Mouse (Mus musculus) layer of hippocampus, adult 18-20 months (tissue): ENCODE data around the gene Gna12. TPM values are rescaled to one million over a fixed set of nuclear protein-coding genes. Genes with fewer than 3 reads are reported as not detected.

Experiments
- DNase-seq, 2 experiments: peaks; one replicate each; pipeline ENCODE4 v3.0.0; 2022; ENCODE audit warnings: low spot score in 2 of 2
- total RNA-seq, 2 experiments: library from RNA; stranded (reverse); gene quantifications; 2 replicates each; pipeline ENCODE4 v1.2.3; 2021

Gna12 gene
- total RNA-seq, 2 experiments from 2014 or later = 86.2 to 95.6 TPM

- no peak for DNase-seq
Measured at GRCm38 (mm10) chr5:140762540-140762939, 67.7 kb downstream of the Gna12 start.

DNA sequence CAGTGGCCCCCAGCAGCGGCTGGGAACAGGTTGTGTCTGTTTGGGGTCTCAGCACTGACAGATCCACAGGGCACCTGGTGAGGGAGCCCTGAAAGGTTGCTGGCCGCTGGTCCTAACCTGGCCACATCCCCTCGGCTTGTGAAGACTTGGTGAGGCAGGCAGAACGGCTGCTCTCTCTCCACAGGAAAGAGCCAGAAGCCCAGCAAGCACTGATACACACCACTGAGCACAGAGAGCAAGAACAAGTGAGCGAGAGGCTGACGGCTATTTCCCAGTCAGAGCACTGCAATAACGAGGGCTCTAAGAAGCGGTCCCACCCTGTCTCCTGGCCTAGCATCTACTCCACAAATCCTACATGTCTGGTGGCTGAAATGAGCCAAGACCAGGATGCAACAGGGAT lies 71.4 kb downstream of the Gna12 start:
- DNase-seq = no peak

DNA sequence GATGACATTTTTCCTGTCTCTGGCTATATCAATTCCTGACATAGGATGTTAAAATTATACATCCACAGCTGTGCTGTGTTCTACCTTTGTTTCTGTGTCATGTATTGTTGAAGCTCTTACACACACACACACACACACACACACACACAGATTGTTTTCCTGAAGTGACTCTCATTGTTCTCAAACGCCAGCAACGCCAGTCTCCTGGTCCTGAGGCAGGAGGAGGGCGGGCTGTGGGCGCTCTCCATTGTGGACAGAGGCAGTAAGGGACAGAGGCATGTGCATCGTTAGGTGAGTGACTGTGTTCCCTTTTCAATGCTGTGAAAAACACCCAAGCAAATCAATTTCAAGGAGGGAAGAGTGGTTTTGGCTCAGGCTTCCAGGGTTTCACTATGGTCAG lies 77.0 kb downstream of the Gna12 start:
- no peak for DNase-seq

- no peak for DNase-seq
Measured at GRCm38 (mm10) chr5:140752639-140753038, 77.6 kb downstream of the Gna12 start.

- DNase-seq = no peak
Measured at GRCm38 (mm10) chr5:140752041-140752440, 78.2 kb downstream of the Gna12 start.

DNA sequence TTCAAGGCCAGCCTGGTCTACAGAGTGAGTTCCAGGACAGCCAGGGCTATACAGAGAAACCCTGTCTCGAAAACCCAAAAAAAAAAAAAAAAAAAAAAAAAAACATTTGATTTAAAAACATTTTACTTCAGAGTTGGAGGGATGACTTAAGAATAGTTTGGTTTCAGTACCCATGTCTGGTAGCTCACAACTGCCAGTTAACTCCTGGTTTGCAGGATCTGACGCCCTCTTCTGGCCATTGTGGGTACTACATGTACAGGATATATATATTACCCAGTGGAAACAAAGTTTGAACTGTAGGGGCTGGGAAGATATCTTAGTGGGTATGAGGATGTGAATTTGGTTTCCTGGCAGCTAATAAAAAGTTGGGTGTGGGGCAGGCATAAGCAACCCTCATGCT lies 79.3 kb downstream of the Gna12 start:
- peak in 1 of 2 experiments; percentile 59 for DNase-seq

GRCm38 (mm10) chr5:140749062-140749875 lies 81.0 kb downstream of the Gna12 start:
- DNase-seq = peak; percentile 53 to 78

- DNase-seq = no peak
Measured at GRCm38 (mm10) chr5:140748425-140748824, 81.8 kb downstream of the Gna12 start.

DNA sequence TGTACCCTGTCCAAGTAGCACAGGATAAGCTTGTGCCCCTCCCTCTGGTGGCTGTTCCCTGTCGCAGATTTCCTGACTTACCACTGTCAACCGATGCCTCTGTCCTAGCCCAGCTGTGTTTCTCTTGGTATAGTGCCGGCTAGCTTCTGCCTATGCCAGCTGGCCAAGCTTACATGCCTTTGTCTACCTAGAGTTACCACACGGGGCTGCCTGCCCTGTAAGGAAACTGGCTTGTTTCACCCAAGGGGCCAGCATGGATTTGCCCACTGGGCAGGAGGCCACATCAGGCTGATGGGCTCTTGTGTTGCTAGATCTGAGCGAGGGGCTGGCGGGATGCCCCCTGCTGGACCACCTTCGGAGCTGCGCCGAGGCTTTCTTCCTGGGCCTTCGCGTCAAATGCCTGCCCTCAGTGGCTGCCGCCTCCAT lies 86.5 kb downstream of the Gna12 start:
- DNase-seq = no peak

GRCm38 (mm10) chr5:140741877-140742276 lies 88.4 kb downstream of the Gna12 start:
- DNase-seq = peak in 1 of 2 experiments; percentile 42

DNA sequence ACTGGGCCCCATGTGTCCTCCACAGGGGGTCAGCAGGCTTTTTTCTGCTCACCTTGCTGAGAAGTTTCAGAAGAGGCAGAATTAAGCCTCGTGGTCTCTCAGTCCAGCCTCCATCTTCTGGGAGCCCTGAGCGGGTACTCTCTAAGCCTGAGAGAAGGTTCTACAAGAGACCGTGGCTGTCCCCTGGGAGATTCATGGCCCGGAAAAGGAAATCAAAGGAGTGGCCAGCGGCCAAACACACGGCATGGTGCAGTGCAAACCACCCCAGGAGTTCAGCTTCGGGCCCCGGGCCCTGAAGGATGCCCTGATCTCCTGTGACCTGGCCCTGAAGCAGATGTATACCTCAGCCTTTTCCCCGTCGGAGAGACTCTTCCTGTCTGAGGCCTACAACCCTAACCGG lies 89.2 kb downstream of the Gna12 start:
- DNase-seq = no peak

GRCm38 (mm10) chr5:140739813-140740212 lies 90.4 kb downstream of the Gna12 start:
- DNase-seq = no peak

DNA sequence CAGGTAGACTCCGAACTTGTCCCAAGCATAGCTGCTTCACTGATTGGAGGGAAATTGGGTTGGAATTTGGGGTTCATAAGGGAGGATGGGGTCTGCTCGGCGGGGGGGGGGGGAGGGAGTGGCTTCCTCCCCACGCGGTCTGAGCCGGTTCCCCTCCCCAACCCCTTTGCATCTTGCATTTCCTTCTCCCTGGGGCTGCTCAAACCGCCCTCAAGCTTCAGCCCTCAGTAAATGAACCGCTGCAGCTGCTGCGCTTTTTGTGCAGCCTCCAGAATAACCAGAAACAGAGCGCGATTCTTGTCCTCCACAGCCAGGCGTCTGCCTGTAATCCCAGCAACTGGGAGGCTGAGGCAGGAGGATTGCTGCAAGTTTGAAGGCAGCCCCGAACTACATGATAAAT lies 94.1 kb downstream of the Gna12 start:
- DNase-seq = no peak

- DNase-seq = no peak
Measured at GRCm38 (mm10) chr5:140735297-140735696, 94.9 kb downstream of the Gna12 start.

- DNase-seq = no peak
Measured at GRCm38 (mm10) chr5:140733336-140733735, 96.9 kb downstream of the Gna12 start.

DNA sequence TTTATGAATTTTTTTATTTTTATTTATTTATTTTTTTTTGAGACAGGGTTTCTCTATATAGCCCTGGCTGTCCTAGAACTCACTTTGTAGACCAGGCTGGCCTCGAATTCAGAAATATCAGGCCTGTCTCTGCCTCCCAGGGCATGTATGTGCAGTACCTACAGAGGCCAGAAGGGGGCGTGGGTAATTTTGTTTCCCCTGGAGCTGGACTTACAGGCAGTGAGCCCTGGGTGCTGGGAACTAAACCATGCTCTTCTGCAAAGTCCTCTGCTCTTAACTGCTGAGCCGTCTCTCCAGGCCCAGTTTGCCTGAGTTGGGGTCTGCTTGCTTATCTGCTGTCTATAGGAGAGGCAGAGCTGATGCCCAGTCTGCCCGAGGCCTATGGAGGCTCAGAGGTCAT lies 98.0 kb downstream of the Gna12 start:
- no peak for DNase-seq

GRCm38 (mm10) chr5:140731040-140731797 lies 99.0 kb downstream of the Gna12 start:
- DNase-seq = no peak

DNA sequence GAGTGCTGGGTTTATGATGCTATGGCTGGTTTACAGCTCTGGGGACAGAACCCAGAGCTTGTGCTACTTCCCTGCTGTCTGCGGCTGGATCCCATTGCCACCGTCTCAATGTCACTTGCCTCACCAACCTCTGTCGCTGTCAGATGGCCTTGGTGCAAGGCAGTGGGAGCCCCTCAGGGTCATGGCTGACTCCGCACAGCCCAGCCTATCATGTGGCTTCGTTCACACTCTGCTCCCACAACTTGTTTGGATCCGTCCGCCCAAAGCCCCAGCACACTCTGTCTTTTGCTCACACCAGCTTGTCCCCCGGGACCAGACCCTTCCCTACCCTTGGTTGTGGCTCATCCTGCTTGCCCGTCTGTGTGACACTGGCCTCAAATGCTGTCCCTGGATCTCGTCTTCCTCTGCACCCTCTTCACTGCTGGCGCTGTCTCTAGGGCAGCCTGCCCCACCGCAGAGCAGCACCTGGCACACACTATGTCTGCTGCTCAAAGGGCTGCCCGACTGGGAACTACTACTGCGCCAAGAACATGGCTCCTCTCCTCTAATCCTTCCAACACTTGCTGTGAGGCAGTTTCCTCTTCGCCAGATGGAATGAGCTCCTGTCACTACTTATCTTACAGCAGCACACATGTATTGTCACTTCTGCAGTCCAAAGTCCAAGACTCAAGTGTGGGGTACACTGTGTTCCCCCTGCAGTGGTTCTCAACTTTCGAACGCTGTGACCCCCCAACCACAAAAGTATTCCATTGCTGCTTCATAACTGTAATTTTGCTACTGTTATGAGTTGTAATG lies 103.1 kb downstream of the Gna12 start:
- no peak for DNase-seq

- DNase-seq = peak in 1 of 2 experiments; percentile 65
Measured at GRCm38 (mm10) chr5:140726062-140726839, 104.0 kb downstream of the Gna12 start.

- peak; percentile 69 to 71 for DNase-seq
Measured at GRCm38 (mm10) chr5:140723822-140724221, 106.4 kb downstream of the Gna12 start, which contains the start of gene Amz1. Gene Amz1 (plus strand): TSS chr5:140724127.

GRCm38 (mm10) chr5:140722121-140722520 lies 108.1 kb downstream of the Gna12 start:
- no peak for DNase-seq
